Mouse (Mus musculus) hindbrain, embryonic 10.5 days (tissue): ENCODE results near the gene Snrnp40. TPM values are rescaled to one million over a fixed set of nuclear protein-coding genes. Genes with fewer than 3 reads are reported as not detected.

Source experiments
- DNase-seq: peaks from one replicate; pipeline ENCODE4 v3.0.0-alpha.2; 2017; ENCODE audit warnings: low spot score
- H3K27ac ChIP-seq: fragments of 300-500 bp; sonication (generic); 2 replicates; pipeline ENCODE4 v1.5.1; 2016; ENCODE audit warnings: mild to moderate bottlenecking, moderate library complexity
- H3K27me3 ChIP-seq: fragments of 300-500 bp; sonication (generic); 2 replicates; pipeline ENCODE4 v1.6.1; 2016; ENCODE audit warnings: mild to moderate bottlenecking; ENCODE audit not compliant: poor library complexity, insufficient read depth, severe bottlenecking
- H3K36me3 ChIP-seq: fragments of 300-500 bp; sonication (generic); 2 replicates; pipeline ENCODE4 v1.6.1; 2016; ENCODE audit warnings: mild to moderate bottlenecking, moderate library complexity
- H3K4me1 ChIP-seq: fragments of 300-500 bp; sonication (generic); replicated peaks from 2 replicates; pipeline ENCODE4 v1.6.1; 2016; ENCODE audit warnings: mild to moderate bottlenecking
- H3K4me3 ChIP-seq: fragments of 300-500 bp; sonication (generic); 2 replicates; pipeline ENCODE4 v1.5.1; 2016; ENCODE audit warnings: mild to moderate bottlenecking, moderate library complexity
- H3K9me3 ChIP-seq: fragments of 300-500 bp; sonication (generic); 2 replicates; pipeline ENCODE4 v1.6.1; 2016; ENCODE audit warnings: mild to moderate bottlenecking, moderate library complexity
- WGBS: fragments of 180-500 bp; shearing (Covaris S2); methylation state at CpG from one replicate; pipeline ENCODE4 v1.1.7; 2016; 5-methylcytosine and 5-hydroxymethylcytosine counted together
- polyA plus RNA-seq: library from polyadenylated mRNA; unstranded; fragments of >200 nt; fragmentation: Nextera tagmentation; extraction: Ambion mirVana; gene quantifications from 2 replicates; pipeline ENCODE4 v1.2.1, GENCODE M21; 2016

The Snrnp40 gene
- polyA plus RNA-seq: 204 and 221 TPM in 2 replicates

- no peaks in the 10 kb centered on the region for H3K27me3 ChIP-seq
- under 1% methylated on average over 49 of the region's 49 CpGs for WGBS
- DNase-seq: peak; percentile 98
- H3K4me3 ChIP-seq: peak within 1 kb of the TSS; percentile 91
- peak within 1 kb of the TSS; percentile 94 for H3K27ac ChIP-seq
- H3K36me3 ChIP-seq: peaks cover 47% of the 10 kb centered on the region
- H3K4me1 ChIP-seq: peaks cover 24% of the 10 kb centered on the region
- no peaks in the 10 kb centered on the region for H3K9me3 ChIP-seq
Observed at GRCm38 (mm10) chr4:130359486-130360237, at the start of gene Snrnp40, which contains the start of gene Zcchc17. Gene Snrnp40 (plus strand): TSS chr4:130360132. Gene Zcchc17 (minus strand): TSS chr4:130359943.

DNA sequence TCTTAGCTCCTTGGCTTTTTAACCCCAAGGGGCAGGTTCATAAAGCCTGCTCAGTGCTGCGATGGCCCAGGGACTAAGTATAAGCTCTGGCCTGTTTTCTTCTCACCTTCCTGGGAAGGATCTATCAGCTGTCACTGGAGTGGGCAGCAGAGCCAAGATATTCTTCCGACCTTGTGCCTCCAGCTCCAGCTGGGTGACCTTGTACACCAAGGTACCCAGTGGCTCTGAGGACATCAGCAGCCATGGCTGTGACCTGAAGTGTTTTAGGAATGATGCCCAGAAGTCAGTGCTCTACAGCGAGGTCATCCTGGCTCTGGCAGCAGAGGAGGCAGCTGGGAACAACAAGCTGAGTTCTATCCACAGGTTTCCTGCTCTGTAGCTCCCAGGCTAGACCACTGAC is 47.4 kb upstream of the Snrnp40 start:
- WGBS: 91% methylated on average over 3 of the region's 3 CpGs
- no peak for DNase-seq
- Histone ChIP-seq H3K4me3 (no peak overlapping the region), H3K36me3 (peaks cover 38% of the 10 kb centered on the region), H3K4me1 (peaks cover 23% of the 10 kb centered on the region), H3K27ac (no peak overlapping the region), H3K27me3 (peaks cover 48% of the 10 kb centered on the region), H3K9me3 (no peaks in the 10 kb centered on the region)

GRCm38 (mm10) chr4:130313552-130313951 is 46.4 kb upstream of the Snrnp40 start:
- Histone ChIP-seq H3K4me3 (no peak overlapping the region), H3K27ac (no peak overlapping the region), H3K27me3 (peaks cover 37% of the 10 kb centered on the region), H3K9me3 (no peaks in the 10 kb centered on the region), H3K36me3 (peaks cover 47% of the 10 kb centered on the region), H3K4me1 (peaks cover 20% of the 10 kb centered on the region)
- 91% methylated on average over 4 of the region's 4 CpGs for WGBS
- DNase-seq: no peak

GRCm38 (mm10) chr4:130315771-130316527 is 44.0 kb upstream of the Snrnp40 start:
- Histone ChIP-seq H3K27me3 (peaks cover 13% of the 10 kb centered on the region), H3K4me3 (no peak overlapping the region), H3K9me3 (no peaks in the 10 kb centered on the region), H3K36me3 (peaks cover 68% of the 10 kb centered on the region), H3K4me1 (peaks cover 12% of the 10 kb centered on the region), H3K27ac (peak overlapping the region; percentile 13; the same call in 1 of the 2 replicates)
- 84% methylated on average over 13 of the region's 13 CpGs for WGBS
- DNase-seq: no peak

DNA sequence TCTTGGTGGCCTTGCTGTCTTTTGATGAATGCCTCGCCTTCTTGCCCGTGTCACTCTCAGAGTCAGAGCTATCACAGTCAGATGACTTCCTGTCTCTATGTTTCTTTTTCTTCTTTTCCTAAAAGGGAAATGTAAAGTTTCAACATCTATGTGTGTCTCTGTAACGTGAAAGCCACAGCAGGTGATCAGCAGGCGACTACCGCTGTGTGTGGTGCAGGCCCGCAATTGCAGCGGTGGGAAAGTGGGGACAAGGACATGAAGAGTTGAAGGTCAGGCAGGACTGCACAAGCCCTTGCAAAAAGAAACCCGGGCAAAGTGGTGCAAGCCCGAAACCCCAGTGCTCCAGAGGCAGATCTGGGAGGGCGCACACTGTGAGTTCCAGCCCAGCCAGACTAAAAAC is 43.2 kb upstream of the Snrnp40 start:
- no peaks in the 10 kb centered on the region for H3K9me3 ChIP-seq
- no peak overlapping the region for H3K4me3 ChIP-seq
- WGBS: 82% methylated on average over 10 of the region's 10 CpGs
- DNase-seq: no peak
- H3K27ac ChIP-seq: no peak overlapping the region
- peaks cover 12% of the 10 kb centered on the region for H3K4me1 ChIP-seq
- peaks cover 74% of the 10 kb centered on the region for H3K36me3 ChIP-seq
- H3K27me3 ChIP-seq: peaks cover 7% of the 10 kb centered on the region; the same call in 1 of the 2 replicates

- no peak for DNase-seq
- no peak overlapping the region for H3K4me3 ChIP-seq
- H3K36me3 ChIP-seq: peaks cover 88% of the 10 kb centered on the region
- no peak overlapping the region for H3K27ac ChIP-seq
- peaks cover 12% of the 10 kb centered on the region for H3K4me1 ChIP-seq
- no peaks in the 10 kb centered on the region for H3K27me3 ChIP-seq
- WGBS: 59% methylated on average over 3 of the region's 3 CpGs
- H3K9me3 ChIP-seq: no peaks in the 10 kb centered on the region
Observed at GRCm38 (mm10) chr4:130318122-130318521, 41.8 kb upstream of the Snrnp40 start.

GRCm38 (mm10) chr4:130319564-130319963 is 40.4 kb upstream of the Snrnp40 start:
- Histone ChIP-seq H3K27ac (no peak overlapping the region), H3K4me3 (no peak overlapping the region), H3K4me1 (peaks cover 12% of the 10 kb centered on the region), H3K9me3 (no peaks in the 10 kb centered on the region), H3K27me3 (no peaks in the 10 kb centered on the region), H3K36me3 (peaks cover 92% of the 10 kb centered on the region)
- no peak for DNase-seq
- WGBS: 83% methylated on average over 7 of the region's 7 CpGs

- no peak for DNase-seq
Observed at GRCm38 (mm10) chr4:130321640-130322039, 38.3 kb upstream of the Snrnp40 start.

DNA sequence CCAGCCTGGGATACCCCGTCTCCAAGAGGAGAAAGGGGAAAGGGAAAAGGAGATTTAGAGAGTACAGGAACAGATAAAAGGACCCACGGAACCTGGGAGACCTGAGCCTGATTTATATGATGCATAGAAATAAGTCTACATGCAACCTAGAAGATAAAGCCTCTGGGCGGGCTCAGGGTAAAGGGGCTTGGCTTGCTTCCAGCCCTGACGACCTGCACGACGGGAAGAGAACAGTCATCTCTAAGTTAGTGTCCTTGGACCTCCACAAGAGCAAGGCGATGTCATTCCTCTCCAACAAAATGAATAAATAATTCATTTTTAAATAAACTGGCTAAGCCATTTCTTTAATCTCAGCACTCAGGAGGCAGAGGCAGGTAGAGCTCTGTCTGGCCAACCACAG is 37.4 kb upstream of the Snrnp40 start:
- DNase-seq: no peak
- no peaks in the 10 kb centered on the region for H3K27me3 ChIP-seq
- H3K27ac ChIP-seq: no peak overlapping the region
- H3K4me1 ChIP-seq: peaks cover 9% of the 10 kb centered on the region
- H3K36me3 ChIP-seq: peaks cover 94% of the 10 kb centered on the region
- 90% methylated on average over 7 of the region's 7 CpGs for WGBS
- H3K9me3 ChIP-seq: no peaks in the 10 kb centered on the region
- no peak overlapping the region for H3K4me3 ChIP-seq

More at GRCm38 (mm10) chr4:130321640-130322039, 38.3 kb upstream of the Snrnp40 start:
- Histone ChIP-seq H3K9me3 (no peaks in the 10 kb centered on the region), H3K27ac (no peak overlapping the region), H3K36me3 (peaks cover 93% of the 10 kb centered on the region), H3K4me1 (peaks cover 9% of the 10 kb centered on the region), H3K4me3 (no peak overlapping the region), H3K27me3 (no peaks in the 10 kb centered on the region)
- 91% methylated on average over 7 of the region's 7 CpGs for WGBS

GRCm38 (mm10) chr4:130323165-130323564 is 36.8 kb upstream of the Snrnp40 start:
- Histone ChIP-seq H3K27ac (no peak overlapping the region), H3K4me3 (no peak overlapping the region), H3K9me3 (no peaks in the 10 kb centered on the region), H3K4me1 (peaks cover 5% of the 10 kb centered on the region), H3K36me3 (peaks cover 94% of the 10 kb centered on the region), H3K27me3 (no peaks in the 10 kb centered on the region)
- 94% methylated on average over 1 of the region's 1 CpGs for WGBS
- no peak for DNase-seq

DNA sequence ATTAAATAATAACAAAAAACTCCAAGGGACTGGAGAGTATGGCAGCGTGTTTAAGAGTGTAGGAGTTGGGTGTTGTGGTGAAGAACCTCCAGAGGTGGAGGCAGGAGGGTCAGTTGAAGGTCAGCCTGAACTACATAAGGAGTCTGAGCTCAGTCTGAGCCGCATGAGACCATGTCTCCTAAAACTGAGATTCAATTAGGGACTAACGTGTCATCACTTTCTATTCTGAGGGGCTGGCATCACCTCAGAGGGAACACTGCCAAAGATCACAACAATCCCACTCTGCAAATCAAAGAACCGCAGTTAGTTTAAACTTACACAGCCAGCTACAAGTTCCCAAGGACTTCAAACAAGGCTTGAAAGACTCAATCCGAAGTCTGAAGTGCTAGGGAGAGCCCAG is 36.3 kb upstream of the Snrnp40 start:
- DNase-seq: no peak
- no peak overlapping the region for H3K4me3 ChIP-seq
- H3K4me1 ChIP-seq: peaks cover under 1% of the 10 kb centered on the region
- H3K9me3 ChIP-seq: no peaks in the 10 kb centered on the region
- WGBS: 91% methylated on average over 5 of the region's 5 CpGs
- no peaks in the 10 kb centered on the region for H3K27me3 ChIP-seq
- peaks cover 94% of the 10 kb centered on the region for H3K36me3 ChIP-seq
- no peak overlapping the region for H3K27ac ChIP-seq

- Histone ChIP-seq H3K27me3 (no peaks in the 10 kb centered on the region), H3K4me1 (no peaks in the 10 kb centered on the region), H3K9me3 (no peaks in the 10 kb centered on the region), H3K27ac (no peak overlapping the region), H3K36me3 (peaks cover 94% of the 10 kb centered on the region), H3K4me3 (no peak overlapping the region)
- WGBS: 93% methylated on average over 2 of the region's 2 CpGs
- no peak for DNase-seq
Observed at GRCm38 (mm10) chr4:130325446-130325845, 34.5 kb upstream of the Snrnp40 start.

DNA sequence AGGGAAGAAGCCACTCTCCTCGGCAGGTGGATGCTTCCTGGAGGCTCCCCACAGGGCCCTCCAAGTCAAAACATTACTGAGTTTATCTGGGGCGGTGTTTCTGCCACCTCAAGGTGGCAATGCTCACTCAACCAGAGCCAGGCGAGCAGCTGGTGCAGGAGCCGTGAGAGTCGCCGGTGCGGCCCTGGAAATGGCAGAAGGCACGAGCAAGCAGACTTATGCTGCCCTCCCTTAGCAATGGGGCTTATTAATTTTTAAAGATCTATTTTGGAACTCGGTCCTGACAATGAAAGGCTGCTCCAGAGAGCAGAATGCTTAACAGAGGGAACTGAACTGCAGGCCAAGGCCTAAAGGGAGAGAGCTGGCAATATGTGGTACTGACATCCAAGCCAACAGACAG is 32.6 kb upstream of the Snrnp40 start:
- WGBS: 86% methylated on average over 9 of the region's 9 CpGs
- H3K9me3 ChIP-seq: no peaks in the 10 kb centered on the region
- H3K4me1 ChIP-seq: no peaks in the 10 kb centered on the region
- H3K27me3 ChIP-seq: no peaks in the 10 kb centered on the region
- peaks cover 89% of the 10 kb centered on the region for H3K36me3 ChIP-seq
- no peak for DNase-seq
- no peak overlapping the region for H3K4me3 ChIP-seq
- H3K27ac ChIP-seq: no peak overlapping the region
